Mouse (Mus musculus): ENCODE data around the gene Pitpnc1. TPM values are rescaled to one million over a fixed set of nuclear protein-coding genes. Genes with fewer than 3 reads are reported as not detected.
A peak's percentile ranks its signal among the peaks of the same experiment; 100 is the strongest.

The Pitpnc1 gene
- polyA plus RNA-seq, 1 experiment from 2014 or later, result 38.1 TPM

DNA sequence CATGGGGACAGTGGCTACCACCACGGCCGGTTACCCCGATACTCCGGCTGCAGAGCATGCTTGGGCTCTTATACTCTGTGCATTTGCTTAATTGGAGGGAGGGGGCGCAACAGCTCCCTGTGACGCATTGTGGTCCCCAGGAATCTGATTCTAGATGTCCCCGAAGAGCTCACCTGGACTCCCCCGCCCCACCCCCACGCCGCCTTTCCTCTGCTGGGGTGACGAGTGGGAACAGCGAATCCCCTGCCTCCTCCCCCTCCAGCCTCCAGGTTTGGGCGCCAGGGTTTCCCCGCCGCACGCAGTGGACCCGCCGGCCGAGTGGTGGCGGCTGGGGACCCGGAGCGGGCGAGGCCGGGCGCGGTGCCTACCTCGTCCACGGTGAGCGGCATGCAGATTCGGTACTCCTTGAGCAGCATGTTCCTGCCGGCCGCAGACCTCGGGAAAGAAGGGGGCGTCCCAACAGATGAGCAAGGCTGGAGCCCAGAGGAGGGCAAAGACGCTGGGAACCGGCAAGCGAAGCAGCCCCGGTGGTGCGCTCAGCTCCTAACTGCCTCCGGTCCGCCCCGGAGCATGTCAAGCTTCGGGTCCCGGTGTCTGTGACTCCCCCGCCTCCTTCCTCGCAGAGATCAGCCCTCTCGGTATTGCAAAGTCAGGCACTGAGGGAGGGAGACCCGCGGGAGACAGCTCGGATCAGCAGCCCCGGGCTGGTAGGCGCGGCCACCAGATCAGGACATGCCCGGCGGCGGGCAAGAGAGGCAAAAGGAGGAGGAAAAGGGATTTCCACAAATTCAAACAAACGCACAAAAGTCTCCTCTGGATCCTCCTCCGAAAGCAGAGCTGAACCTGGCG, 752 bp downstream of the Pitpnc1 start:
- ATAC-seq (ENCODE audit: insufficient read depth, low FRiP score, low TSS enrichment), result peak; percentile 51

DNA sequence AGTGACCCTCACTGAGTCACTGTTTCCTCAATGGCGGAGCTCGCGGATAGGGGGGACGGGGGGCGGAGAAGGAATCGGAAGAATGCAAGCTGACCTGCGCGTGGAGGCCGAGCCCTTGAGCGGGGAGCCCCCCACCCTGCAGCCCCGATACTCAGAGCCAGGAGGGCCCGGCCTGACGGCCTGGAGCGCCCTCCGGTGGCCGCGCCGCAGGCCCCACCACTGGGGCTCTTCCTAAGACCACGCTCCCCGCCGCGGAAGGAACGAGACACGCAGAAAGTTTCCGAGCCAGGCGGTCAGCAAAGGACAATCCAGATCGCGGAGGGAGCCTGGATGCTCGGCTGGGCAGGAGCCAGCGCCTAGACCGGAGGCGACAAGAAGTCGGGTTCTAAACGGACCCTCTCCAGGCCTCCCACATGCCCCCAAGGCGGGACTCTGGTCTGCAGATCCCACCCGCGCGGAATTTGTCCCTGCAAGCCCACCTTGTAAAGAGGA, 1.4 kb downstream of the Pitpnc1 start:
- H3K27me3 ChIP-seq (ENCODE audit: control insufficient read depth, insufficient read depth, low read length), result no peaks in the 10 kb centered on the region
- H3K4me1 ChIP-seq (ENCODE audit: control insufficient read depth, insufficient read depth, low read length), result peaks cover 6% of the 10 kb centered on the region; the same call in 1 of the 2 replicates
- no peaks in the 10 kb centered on the region for H3K9me3 ChIP-seq (ENCODE audit: control insufficient read depth, low read length)
- ATAC-seq (ENCODE audit: insufficient read depth, low FRiP score, low TSS enrichment), result peak; percentile 85
- WGBS, result 0% methylated on average over 36 of the region's 38 CpGs
- DNase-seq (ENCODE audit: low spot score), result peak; percentile 91
- peak overlapping the region; percentile 80 for H3K9ac ChIP-seq (ENCODE audit: low read length)
- H3K27ac ChIP-seq (ENCODE audit: low read depth, low read length), result peak overlapping the region; percentile 77
- H3K4me3 ChIP-seq (ENCODE audit: low read depth, low read length), result peak overlapping the region; percentile 87
- no peaks in the 10 kb centered on the region for H3K36me3 ChIP-seq (ENCODE audit: control insufficient read depth, insufficient read depth, low read length)
- H3K4me2 ChIP-seq (ENCODE audit: low read depth), result peak overlapping the region; percentile 93

More for the DNA sequence above, 752 bp downstream of the Pitpnc1 start:
- Histone ChIP-seq H3K27me3 (ENCODE audit: control insufficient read depth, insufficient read depth, low read length) (no peaks in the 10 kb centered on the region), H3K4me2 (ENCODE audit: low read depth) (peak overlapping the region; percentile 93), H3K4me3 (ENCODE audit: low read depth, low read length) (peak overlapping the region; percentile 87), H3K27ac (ENCODE audit: low read depth, low read length) (peak overlapping the region; percentile 77), H3K9me3 (ENCODE audit: control insufficient read depth, low read length) (no peaks in the 10 kb centered on the region), H3K9ac (ENCODE audit: low read length) (peak overlapping the region; percentile 80), H3K4me1 (ENCODE audit: control insufficient read depth, insufficient read depth, low read length) (peaks cover 6% of the 10 kb centered on the region; the same call in 1 of the 2 replicates), H3K36me3 (ENCODE audit: control insufficient read depth, insufficient read depth, low read length) (no peaks in the 10 kb centered on the region)
- DNase-seq (ENCODE audit: low spot score), result peak; percentile 70
- WGBS, result 0% methylated on average over 59 of the region's 59 CpGs

DNA sequence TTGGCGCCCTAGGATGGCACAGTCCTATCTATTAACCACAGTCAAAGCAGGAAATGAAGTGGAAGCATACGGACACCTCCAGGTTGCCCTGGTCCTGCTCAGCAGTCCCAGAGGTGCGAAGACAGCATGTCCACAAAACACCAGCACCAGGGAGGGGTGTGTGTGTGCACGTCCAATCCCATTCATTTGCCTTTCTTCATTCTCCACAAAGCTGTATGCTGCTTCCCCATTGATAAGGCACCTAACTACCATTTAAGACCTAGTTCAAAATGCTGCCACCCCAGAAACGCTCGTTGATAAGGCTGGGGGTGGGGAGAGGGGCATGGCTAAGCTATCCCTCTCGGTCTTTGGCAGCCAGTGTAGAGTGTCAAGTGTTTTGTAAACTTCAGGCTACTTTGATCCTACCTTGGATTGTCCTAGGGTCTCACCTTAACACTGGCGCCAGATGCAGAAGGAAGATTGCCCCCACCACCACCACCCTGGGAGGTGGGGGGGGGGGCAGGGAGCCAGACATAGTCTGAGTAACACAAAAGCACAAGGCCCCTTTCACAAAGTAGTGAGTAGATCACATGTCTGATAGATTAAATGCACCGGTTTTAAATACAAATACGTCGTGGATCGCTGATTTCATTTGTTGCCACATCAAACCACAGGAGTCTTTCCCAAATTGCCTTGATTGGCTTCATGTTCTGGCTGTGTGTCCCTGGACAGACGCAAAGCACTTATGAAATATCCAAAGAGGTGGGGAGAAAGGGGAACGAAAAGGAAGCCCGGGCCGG, 2.1 kb downstream of the Pitpnc1 start:
- 27% methylated on average over 16 of the region's 16 CpGs for WGBS
- H3K4me2 ChIP-seq (ENCODE audit: low read depth), result peak overlapping the region; percentile 93
- ATAC-seq (ENCODE audit: insufficient read depth, low FRiP score, low TSS enrichment), result no peak
- DNase-seq (ENCODE audit: low spot score), result peak; percentile 20
- peaks cover 6% of the 10 kb centered on the region; the same call in 1 of the 2 replicates for H3K4me1 ChIP-seq (ENCODE audit: control insufficient read depth, insufficient read depth, low read length)
- H3K4me3 ChIP-seq (ENCODE audit: low read depth, low read length), result peak overlapping the region; percentile 87
- no peaks in the 10 kb centered on the region for H3K36me3 ChIP-seq (ENCODE audit: control insufficient read depth, insufficient read depth, low read length)
- H3K27me3 ChIP-seq (ENCODE audit: control insufficient read depth, insufficient read depth, low read length), result no peaks in the 10 kb centered on the region
- H3K9ac ChIP-seq (ENCODE audit: low read length), result peak overlapping the region; percentile 80
- H3K9me3 ChIP-seq (ENCODE audit: control insufficient read depth, low read length), result no peaks in the 10 kb centered on the region
- no peak overlapping the region for H3K27ac ChIP-seq (ENCODE audit: low read depth, low read length)

DNA sequence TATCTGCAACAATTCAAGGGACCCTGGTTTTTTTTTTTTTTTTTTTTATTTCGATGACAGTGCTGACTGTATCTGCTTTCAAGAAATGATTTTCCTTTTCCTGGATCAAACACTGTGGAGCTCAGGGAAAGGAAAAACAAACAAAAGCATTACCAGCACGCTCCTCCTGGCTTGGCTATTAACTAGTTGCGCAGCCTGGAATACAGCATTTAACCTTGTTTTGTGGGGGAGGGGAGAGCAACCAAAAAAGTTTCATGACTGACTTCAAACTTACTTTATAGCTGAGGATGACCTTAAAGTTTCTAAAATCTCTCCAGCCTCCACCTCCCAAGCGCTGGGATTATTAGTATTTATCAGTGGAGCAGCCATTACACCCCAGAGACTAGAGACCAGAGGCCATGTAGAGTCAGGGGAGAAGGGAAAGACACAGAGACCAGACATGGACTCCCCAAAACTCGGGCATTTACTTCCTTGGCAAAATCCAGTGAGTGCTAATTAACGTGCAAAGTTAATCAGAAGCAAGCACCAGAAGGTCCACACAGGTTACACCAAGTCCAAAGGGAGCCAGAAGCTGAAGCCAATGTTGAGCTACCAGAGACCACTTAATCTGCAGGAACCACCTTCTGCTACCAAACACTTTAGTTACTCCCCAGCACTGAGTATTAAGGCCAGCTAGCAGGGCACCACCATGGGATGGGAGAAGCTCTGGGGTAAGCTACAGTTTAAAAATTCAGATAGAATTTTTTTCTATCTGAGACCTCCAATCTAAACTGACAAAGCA, 3.7 kb downstream of the Pitpnc1 start:
- Histone ChIP-seq H3K4me3 (ENCODE audit: low read depth, low read length) (no peak overlapping the region), H3K36me3 (ENCODE audit: control insufficient read depth, insufficient read depth, low read length) (no peaks in the 10 kb centered on the region), H3K9me3 (ENCODE audit: control insufficient read depth, low read length) (no peaks in the 10 kb centered on the region), H3K4me1 (ENCODE audit: control insufficient read depth, insufficient read depth, low read length) (peaks cover 6% of the 10 kb centered on the region; the same call in 1 of the 2 replicates), H3K27ac (ENCODE audit: low read depth, low read length) (no peak overlapping the region), H3K4me2 (ENCODE audit: low read depth) (no peak overlapping the region), H3K9ac (ENCODE audit: low read length) (no peak overlapping the region), H3K27me3 (ENCODE audit: control insufficient read depth, insufficient read depth, low read length) (no peaks in the 10 kb centered on the region)
- ATAC-seq (ENCODE audit: insufficient read depth, low FRiP score, low TSS enrichment) (no peak), DNase-seq (ENCODE audit: low spot score) (no peak)
- 80% methylated on average over 6 of the region's 6 CpGs for WGBS

DNA sequence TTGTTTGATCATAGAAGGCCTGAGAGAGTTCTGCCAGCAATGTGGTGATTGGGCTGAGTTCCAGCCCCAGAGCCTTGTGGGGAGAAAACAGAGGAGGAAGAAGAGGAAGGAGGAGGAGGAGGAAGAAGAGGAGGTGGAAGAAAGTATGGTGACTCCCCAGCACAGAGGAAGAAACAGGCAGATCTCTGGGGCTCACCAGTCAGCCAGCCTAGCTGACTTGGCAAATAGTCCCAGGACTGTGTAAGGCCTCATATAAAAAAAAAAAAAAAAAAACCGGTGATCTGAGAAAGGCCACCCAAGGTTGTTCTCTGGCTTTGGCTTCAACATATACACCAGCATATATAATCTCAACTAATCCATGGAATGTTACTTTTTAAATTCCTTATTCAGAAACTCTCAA, 4.5 kb downstream of the Pitpnc1 start:
- DNase-seq (ENCODE audit: low spot score) (no peak), ATAC-seq (ENCODE audit: insufficient read depth, low FRiP score, low TSS enrichment) (no peak)
- 50% methylated on average over 1 of the region's 1 CpGs for WGBS
- Histone ChIP-seq H3K9me3 (ENCODE audit: control insufficient read depth, low read length) (no peaks in the 10 kb centered on the region), H3K36me3 (ENCODE audit: control insufficient read depth, insufficient read depth, low read length) (no peaks in the 10 kb centered on the region), H3K4me1 (ENCODE audit: control insufficient read depth, insufficient read depth, low read length) (peaks cover 3% of the 10 kb centered on the region; the same call in 1 of the 2 replicates), H3K27ac (ENCODE audit: low read depth, low read length) (no peak overlapping the region), H3K4me2 (ENCODE audit: low read depth) (no peak overlapping the region), H3K27me3 (ENCODE audit: control insufficient read depth, insufficient read depth, low read length) (no peaks in the 10 kb centered on the region), H3K4me3 (ENCODE audit: low read depth, low read length) (no peak overlapping the region), H3K9ac (ENCODE audit: low read length) (no peak overlapping the region)

DNA sequence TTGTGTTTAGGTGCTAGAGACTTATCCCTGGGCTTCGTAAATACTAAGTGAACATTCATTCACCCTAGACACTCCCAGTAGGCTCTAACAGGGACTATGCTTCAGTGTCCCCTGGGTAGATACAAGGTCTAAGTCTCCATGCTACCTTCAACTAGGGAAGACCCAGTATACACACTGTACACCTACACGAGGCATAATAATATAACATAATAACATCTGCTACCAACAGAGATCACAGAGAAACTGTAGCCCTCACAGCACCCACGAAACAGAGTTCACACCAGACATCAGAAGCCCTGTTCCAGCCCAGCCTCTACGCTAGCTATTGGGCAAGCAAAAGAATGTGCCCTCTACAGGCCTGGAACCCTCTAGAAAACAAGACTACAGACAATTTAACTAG, 5.5 kb downstream of the Pitpnc1 start:
- Histone ChIP-seq H3K27ac (ENCODE audit: low read depth, low read length) (no peak overlapping the region), H3K9me3 (ENCODE audit: control insufficient read depth, low read length) (no peaks in the 10 kb centered on the region), H3K4me1 (ENCODE audit: control insufficient read depth, insufficient read depth, low read length) (0 out of 2 replicates have a peak, but pooled peaks cover 3% of the 10 kb centered on the region), H3K27me3 (ENCODE audit: control insufficient read depth, insufficient read depth, low read length) (no peaks in the 10 kb centered on the region), H3K4me3 (ENCODE audit: low read depth, low read length) (no peak overlapping the region), H3K9ac (ENCODE audit: low read length) (no peak overlapping the region), H3K4me2 (ENCODE audit: low read depth) (no peak overlapping the region), H3K36me3 (ENCODE audit: control insufficient read depth, insufficient read depth, low read length) (no peaks in the 10 kb centered on the region)
- 90% methylated on average over 4 of the region's 4 CpGs for WGBS
- ATAC-seq (ENCODE audit: insufficient read depth, low FRiP score, low TSS enrichment) (no peak), DNase-seq (ENCODE audit: low spot score) (no peak)

DNA sequence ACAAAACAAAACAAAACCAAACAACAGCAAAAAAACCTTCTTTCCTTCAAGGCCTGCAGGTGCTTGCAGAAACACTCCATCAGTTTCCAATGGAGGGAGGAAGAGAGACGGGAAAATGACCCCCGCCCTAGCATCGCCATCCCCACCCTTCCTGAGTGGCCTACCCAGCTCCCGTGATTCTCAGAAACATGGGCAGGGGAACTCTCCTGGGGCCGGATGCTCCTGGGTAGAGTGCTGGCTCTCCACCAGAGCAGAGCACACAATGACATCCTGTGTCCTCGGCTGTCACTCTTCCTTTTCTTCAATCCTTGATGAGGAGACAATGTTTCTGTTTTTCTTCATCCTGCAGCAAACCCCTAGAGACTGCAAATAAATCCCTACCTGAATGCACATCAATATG, 6.4 kb downstream of the Pitpnc1 start:
- no peak overlapping the region for H3K9ac ChIP-seq (ENCODE audit: low read length)
- H3K4me3 ChIP-seq (ENCODE audit: low read depth, low read length), result no peak overlapping the region
- H3K9me3 ChIP-seq (ENCODE audit: control insufficient read depth, low read length), result no peaks in the 10 kb centered on the region
- no peak for ATAC-seq (ENCODE audit: insufficient read depth, low FRiP score, low TSS enrichment)
- no peaks in the 10 kb centered on the region for H3K27me3 ChIP-seq (ENCODE audit: control insufficient read depth, insufficient read depth, low read length)
- no peak overlapping the region for H3K27ac ChIP-seq (ENCODE audit: low read depth, low read length)
- 0 out of 2 replicates have a peak, but pooled peaks cover 3% of the 10 kb centered on the region for H3K4me1 ChIP-seq (ENCODE audit: control insufficient read depth, insufficient read depth, low read length)
- 80% methylated on average over 6 of the region's 6 CpGs for WGBS
- H3K4me2 ChIP-seq (ENCODE audit: low read depth), result no peak overlapping the region
- DNase-seq (ENCODE audit: low spot score), result no peak
- no peaks in the 10 kb centered on the region for H3K36me3 ChIP-seq (ENCODE audit: control insufficient read depth, insufficient read depth, low read length)

DNA sequence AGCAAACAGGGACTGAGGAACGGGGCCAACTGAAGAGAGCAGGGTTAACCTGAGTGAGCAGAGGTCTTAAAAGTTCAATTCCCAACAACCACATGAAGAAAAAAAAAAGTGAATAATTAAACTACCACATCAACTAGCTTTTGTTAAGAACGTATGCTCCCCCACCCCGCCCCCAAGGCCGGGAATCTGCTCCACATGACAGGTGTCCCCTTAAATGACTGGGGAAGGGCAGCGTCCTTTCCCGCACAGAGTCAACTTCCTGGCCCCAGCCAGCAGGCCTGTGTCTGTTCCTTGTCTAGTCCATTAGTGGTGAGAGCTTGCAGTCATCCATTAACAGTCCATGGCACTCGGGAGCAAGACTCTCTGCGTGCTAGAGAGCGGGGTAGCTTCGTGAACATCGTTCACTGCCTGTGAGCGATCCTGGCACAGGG, 7.2 kb downstream of the Pitpnc1 start:
- no peaks in the 10 kb centered on the region for H3K27me3 ChIP-seq (ENCODE audit: control insufficient read depth, insufficient read depth, low read length)
- H3K4me2 ChIP-seq (ENCODE audit: low read depth), result no peak overlapping the region
- H3K36me3 ChIP-seq (ENCODE audit: control insufficient read depth, insufficient read depth, low read length), result no peaks in the 10 kb centered on the region
- no peaks in the 10 kb centered on the region for H3K4me1 ChIP-seq (ENCODE audit: control insufficient read depth, insufficient read depth, low read length)
- H3K4me3 ChIP-seq (ENCODE audit: low read depth, low read length), result no peak overlapping the region
- ATAC-seq (ENCODE audit: insufficient read depth, low FRiP score, low TSS enrichment) (no peak), DNase-seq (ENCODE audit: low spot score) (no peak)
- 87% methylated on average over 12 of the region's 12 CpGs for WGBS
- H3K9me3 ChIP-seq (ENCODE audit: control insufficient read depth, low read length), result no peaks in the 10 kb centered on the region
- H3K27ac ChIP-seq (ENCODE audit: low read depth, low read length), result no peak overlapping the region
- no peak overlapping the region for H3K9ac ChIP-seq (ENCODE audit: low read length)

Data from neural tube, embryonic 11.5 days (tissue).